Mouse (Mus musculus): Measurements from ENCODE around the gene Mien1. TPM values are rescaled to one million over a fixed set of nuclear protein-coding genes. Genes with fewer than 3 reads are reported as not detected.
A peak's percentile ranks its signal among the peaks of the same experiment; 100 is the strongest.

The Mien1 gene
- polyA plus RNA-seq, 1 experiment from 2014 or later, result 102 TPM

GRCm38 (mm10) chr11:98446562-98447474 is 8.0 kb upstream of the Mien1 start:
- Histone ChIP-seq H3K27ac (ENCODE audit: poor library complexity, severe bottlenecking) (no peak overlapping the region), H3K4me2 (peak overlapping the region; percentile 66), H3K4me1 (replicated peaks) (peaks cover 27% of the 10 kb centered on the region), H3K4me3 (peak overlapping the region; percentile 33), H3K27me3 (replicated peaks) (peaks cover 36% of the 10 kb centered on the region), H3K9ac (peak overlapping the region; percentile 58), H3K9me3 (replicated peaks) (no peaks in the 10 kb centered on the region), H3K36me3 (no peaks in the 10 kb centered on the region)
- 0 out of 2 replicates have a peak, but pooled peaks have one; percentile 29 for ATAC-seq (ENCODE audit: insufficient number of reproducible peaks, low FRiP score)
- WGBS, result 3% methylated on average over 33 of the region's 33 CpGs

- Histone ChIP-seq H3K4me2 (peak within 1 kb of the TSS; percentile 66), H3K4me1 (replicated peaks) (peaks cover 27% of the 10 kb centered on the region), H3K36me3 (no peaks in the 10 kb centered on the region), H3K27me3 (replicated peaks) (peaks cover 35% of the 10 kb centered on the region), H3K4me3 (peak within 1 kb of the TSS; percentile 33), H3K9me3 (replicated peaks) (no peaks in the 10 kb centered on the region), H3K9ac (peak within 1 kb of the TSS; percentile 58), H3K27ac (ENCODE audit: poor library complexity, severe bottlenecking) (no peak within 1 kb of the TSS)
- ATAC-seq (ENCODE audit: insufficient number of reproducible peaks, low FRiP score), result 0 out of 2 replicates have a peak, but pooled peaks have one; percentile 41
- WGBS, result 20% methylated on average over 5 of the region's 5 CpGs
Observed at GRCm38 (mm10) chr11:98446213-98446561, 7.4 kb upstream of the Mien1 start, which contains the start of gene Grb7. Gene Grb7 (plus strand): TSS chr11:98446394.

- Histone ChIP-seq H3K4me3 (no peak overlapping the region), H3K4me1 (replicated peaks) (peaks cover 27% of the 10 kb centered on the region), H3K4me2 (no peak overlapping the region), H3K36me3 (no peaks in the 10 kb centered on the region), H3K27ac (ENCODE audit: poor library complexity, severe bottlenecking) (no peak overlapping the region), H3K9me3 (replicated peaks) (no peaks in the 10 kb centered on the region), H3K27me3 (replicated peaks) (peaks cover 34% of the 10 kb centered on the region), H3K9ac (no peak overlapping the region)
- ATAC-seq (ENCODE audit: insufficient number of reproducible peaks, low FRiP score), result 0 out of 2 replicates have a peak, but pooled peaks have one; percentile 2
- WGBS, result 55% methylated on average over 4 of the region's 4 CpGs
Observed at GRCm38 (mm10) chr11:98445679-98446078, 6.9 kb upstream of the Mien1 start.

GRCm38 (mm10) chr11:98445238-98445637 is 6.4 kb upstream of the Mien1 start:
- H3K36me3 ChIP-seq, result no peaks in the 10 kb centered on the region
- WGBS, result 36% methylated on average over 1 of the region's 1 CpGs
- H3K27me3 ChIP-seq (replicated peaks), result peaks cover 30% of the 10 kb centered on the region
- H3K4me3 ChIP-seq, result no peak overlapping the region
- H3K4me2 ChIP-seq, result no peak overlapping the region
- peaks cover 27% of the 10 kb centered on the region for H3K4me1 ChIP-seq (replicated peaks)
- no peak overlapping the region for H3K27ac ChIP-seq (ENCODE audit: poor library complexity, severe bottlenecking)
- 0 out of 2 replicates have a peak overlapping the region, but pooled peaks have one; percentile 14 for H3K9ac ChIP-seq
- no peaks in the 10 kb centered on the region for H3K9me3 ChIP-seq (replicated peaks)
- ATAC-seq (ENCODE audit: insufficient number of reproducible peaks, low FRiP score), result no peak

GRCm38 (mm10) chr11:98443688-98444087 is 4.9 kb upstream of the Mien1 start:
- H3K9me3 ChIP-seq (replicated peaks), result no peaks in the 10 kb centered on the region
- H3K36me3 ChIP-seq, result no peaks in the 10 kb centered on the region
- peaks cover 27% of the 10 kb centered on the region for H3K4me1 ChIP-seq (replicated peaks)
- ATAC-seq (ENCODE audit: insufficient number of reproducible peaks, low FRiP score), result no peak
- H3K4me2 ChIP-seq, result no peak overlapping the region
- H3K9ac ChIP-seq, result no peak overlapping the region
- no peak overlapping the region for H3K27ac ChIP-seq (ENCODE audit: poor library complexity, severe bottlenecking)
- H3K4me3 ChIP-seq, result no peak overlapping the region
- H3K27me3 ChIP-seq (replicated peaks), result peaks cover 14% of the 10 kb centered on the region
- 84% methylated on average over 1 of the region's 1 CpGs for WGBS

GRCm38 (mm10) chr11:98437441-98437840 is 1.4 kb downstream of the Mien1 start:
- Histone ChIP-seq H3K36me3 (peaks cover 51% of the 10 kb centered on the region), H3K9me3 (replicated peaks) (no peaks in the 10 kb centered on the region), H3K4me1 (replicated peaks) (peaks cover 11% of the 10 kb centered on the region), H3K4me3 (0 out of 2 replicates have a peak overlapping the region, but pooled peaks have one; percentile 73), H3K27ac (ENCODE audit: poor library complexity, severe bottlenecking) (no peak overlapping the region), H3K9ac (peak overlapping the region; percentile 69; the same call in 1 of the 2 replicates), H3K27me3 (replicated peaks) (no peaks in the 10 kb centered on the region), H3K4me2 (peak overlapping the region; percentile 85; the same call in 1 of the 2 replicates)
- WGBS, result 83% methylated on average over 6 of the region's 6 CpGs
- ATAC-seq (ENCODE audit: insufficient number of reproducible peaks, low FRiP score), result no peak

- Histone ChIP-seq H3K9me3 (replicated peaks) (no peaks in the 10 kb centered on the region), H3K9ac (no peak overlapping the region), H3K27me3 (replicated peaks) (no peaks in the 10 kb centered on the region), H3K4me1 (replicated peaks) (peaks cover 11% of the 10 kb centered on the region), H3K27ac (ENCODE audit: poor library complexity, severe bottlenecking) (no peak overlapping the region), H3K36me3 (peaks cover 68% of the 10 kb centered on the region), H3K4me3 (no peak overlapping the region), H3K4me2 (no peak overlapping the region)
- ATAC-seq (ENCODE audit: insufficient number of reproducible peaks, low FRiP score), result no peak
- WGBS, result 89% methylated on average over 9 of the region's 9 CpGs
Observed at GRCm38 (mm10) chr11:98435723-98436122, 3.1 kb downstream of the Mien1 start.

GRCm38 (mm10) chr11:98431743-98432502 is 6.9 kb downstream of the Mien1 start:
- Histone ChIP-seq H3K27me3 (replicated peaks) (no peaks in the 10 kb centered on the region), H3K27ac (ENCODE audit: poor library complexity, severe bottlenecking) (no peak overlapping the region), H3K4me2 (no peak overlapping the region), H3K9ac (no peak overlapping the region), H3K36me3 (peaks cover 100% of the 10 kb centered on the region), H3K4me3 (no peak overlapping the region), H3K4me1 (replicated peaks) (no peaks in the 10 kb centered on the region), H3K9me3 (replicated peaks) (no peaks in the 10 kb centered on the region)
- no peak for ATAC-seq (ENCODE audit: insufficient number of reproducible peaks, low FRiP score)
- 79% methylated on average over 9 of the region's 9 CpGs for WGBS

- Histone ChIP-seq H3K36me3 (peaks cover 100% of the 10 kb centered on the region), H3K4me3 (no peak overlapping the region), H3K27ac (ENCODE audit: poor library complexity, severe bottlenecking) (no peak overlapping the region), H3K4me1 (replicated peaks) (no peaks in the 10 kb centered on the region), H3K27me3 (replicated peaks) (no peaks in the 10 kb centered on the region), H3K4me2 (no peak overlapping the region), H3K9me3 (replicated peaks) (no peaks in the 10 kb centered on the region), H3K9ac (no peak overlapping the region)
- 90% methylated on average over 5 of the region's 5 CpGs for WGBS
- no peak for ATAC-seq (ENCODE audit: insufficient number of reproducible peaks, low FRiP score)
Observed at GRCm38 (mm10) chr11:98428436-98428835, 10.4 kb downstream of the Mien1 start.

GRCm38 (mm10) chr11:98426592-98426991 is 12.2 kb downstream of the Mien1 start:
- Histone ChIP-seq H3K27ac (ENCODE audit: poor library complexity, severe bottlenecking) (no peak overlapping the region), H3K27me3 (replicated peaks) (no peaks in the 10 kb centered on the region), H3K36me3 (peaks cover 100% of the 10 kb centered on the region), H3K9me3 (replicated peaks) (no peaks in the 10 kb centered on the region), H3K4me2 (no peak overlapping the region), H3K9ac (no peak overlapping the region), H3K4me1 (replicated peaks) (no peaks in the 10 kb centered on the region), H3K4me3 (no peak overlapping the region)
- ATAC-seq (ENCODE audit: insufficient number of reproducible peaks, low FRiP score), result no peak
- WGBS, result 90% methylated on average over 7 of the region's 7 CpGs

Data from heart, embryonic 12.5 days (tissue).